Mouse (Mus musculus) cerebellum, adult 11-12 months (tissue): ENCODE measurements around the gene Caps2.
"Not testable (repeated sequence)": the region's sequence is repeated elsewhere in the genome, so short reads cannot be mapped to it uniquely, and the experiment has no call there.

Source experiments
- DNase-seq: peaks from one replicate; pipeline ENCODE4 v3.0.0; 2022

Caps2 gene

DNA sequence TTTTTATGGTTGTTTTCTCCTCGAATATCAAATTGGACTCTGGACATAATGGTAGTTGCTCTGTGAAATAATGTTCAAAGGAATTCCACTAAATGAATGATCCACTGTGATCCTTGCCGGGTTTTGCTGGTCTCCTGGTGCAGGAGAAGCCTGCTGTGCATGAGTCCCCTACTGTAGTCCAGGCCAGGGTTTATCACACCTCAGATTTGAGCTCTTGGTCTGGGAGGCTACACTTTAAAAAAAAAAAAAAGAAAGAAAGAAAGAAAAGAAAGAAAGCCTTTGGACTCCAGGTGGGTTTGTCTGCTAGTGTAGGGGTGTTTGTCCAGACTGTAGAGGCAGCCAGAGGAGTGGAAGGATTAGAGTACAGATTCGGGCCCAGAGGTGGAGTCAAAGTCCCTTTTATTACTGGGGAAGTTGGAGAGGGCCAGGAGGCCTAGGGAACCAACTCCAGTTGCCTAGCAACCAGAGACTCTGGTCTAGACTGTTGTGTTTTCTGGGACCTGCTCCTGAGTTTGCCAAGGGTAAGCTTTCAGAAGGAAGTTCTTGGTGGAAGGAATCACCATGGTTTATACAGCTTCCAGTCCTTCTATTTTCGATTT is at the start of gene Caps2:
TSS of gene Caps2 (plus strand) at position 454 of the 599 bp plus-strand sequence.
- no peak for DNase-seq

GRCm38 (mm10) chr10:112125090-112125489 is 38.3 kb upstream of the Caps2 start:
- DNase-seq: not testable (repeated sequence)

- not testable (repeated sequence) for DNase-seq
Observed at GRCm38 (mm10) chr10:112127682-112128230, 35.7 kb upstream of the Caps2 start.

DNA sequence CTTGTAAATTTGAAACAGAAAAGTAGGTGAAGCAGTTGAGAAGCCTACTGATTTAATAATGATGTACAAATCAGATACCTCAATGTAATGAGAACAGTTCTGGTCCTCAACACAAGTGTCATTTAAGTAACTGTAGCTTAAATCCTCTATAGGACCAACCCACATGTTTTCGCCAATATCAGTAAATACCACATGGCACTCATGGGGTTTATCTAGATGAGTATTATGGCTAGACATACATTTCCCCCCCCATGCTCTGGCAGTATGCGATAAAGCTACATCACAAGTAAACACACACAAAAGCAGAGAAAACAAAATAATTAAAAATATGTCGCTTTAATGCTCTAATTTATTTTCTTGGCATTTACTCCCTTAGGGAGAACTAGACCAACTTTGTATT is 31.2 kb upstream of the Caps2 start:
- DNase-seq: no peak

DNA sequence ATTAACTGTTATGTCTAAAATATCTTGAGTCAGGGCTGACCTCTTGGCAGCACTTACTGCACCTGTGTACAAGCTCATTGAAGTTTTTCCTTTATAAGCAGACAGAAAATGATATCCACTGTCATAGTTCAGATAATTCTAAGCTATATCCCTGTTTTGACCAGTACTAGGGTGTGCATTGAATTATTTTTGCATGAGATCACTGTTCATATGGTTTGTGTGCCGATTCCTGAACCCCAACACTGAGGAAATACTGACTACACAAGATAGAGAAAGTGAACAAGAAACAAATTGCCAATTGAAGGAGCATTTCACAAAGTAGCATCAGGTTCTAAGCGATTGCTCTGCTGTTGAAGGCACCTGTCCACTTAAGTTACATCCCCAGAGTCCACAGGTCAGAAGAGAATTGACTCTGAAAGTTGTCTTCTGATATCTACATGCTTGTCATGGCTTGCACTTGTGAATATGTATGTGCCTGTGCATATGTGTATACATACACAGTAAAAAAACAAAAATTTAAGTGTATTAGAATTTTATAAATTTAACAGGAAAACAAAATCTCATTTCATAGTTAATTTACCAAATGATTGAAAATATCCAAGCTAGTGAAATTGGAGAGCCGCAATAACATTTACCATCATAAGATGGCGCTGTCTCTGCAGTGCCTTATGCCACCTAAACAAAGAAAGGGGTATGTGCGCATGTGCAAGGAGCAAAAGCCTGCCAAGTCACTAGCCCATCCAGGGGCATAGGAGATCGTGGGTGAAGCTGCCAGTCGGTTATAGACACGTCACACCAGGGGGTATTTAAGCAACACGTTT is 25.2 kb upstream of the Caps2 start:
- DNase-seq: no peak

DNA sequence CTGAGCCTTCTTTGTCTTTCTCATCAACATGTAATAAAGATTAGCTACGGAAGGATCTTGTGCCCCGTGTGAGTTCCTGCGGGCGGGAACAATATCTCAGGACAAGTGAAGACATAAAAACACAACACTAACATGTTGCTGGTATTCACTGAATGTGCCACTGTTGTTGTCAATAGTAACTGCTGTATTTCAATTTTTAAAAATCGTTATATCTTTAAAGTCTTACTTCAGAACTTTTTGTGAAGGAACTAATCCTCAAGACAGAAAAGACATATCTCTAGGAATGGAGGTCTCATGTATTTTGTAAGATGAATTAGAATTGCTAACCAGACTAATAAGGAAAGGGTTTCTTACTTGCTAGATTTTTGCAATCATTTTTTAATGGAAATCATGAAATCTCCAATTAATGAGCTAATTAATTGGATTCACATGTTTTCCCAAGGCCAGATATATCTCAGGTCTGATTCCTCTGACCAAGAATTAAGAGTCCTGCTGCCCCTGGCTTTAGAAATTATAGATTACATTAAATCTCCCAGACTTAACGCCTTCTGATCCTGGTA is 24.5 kb upstream of the Caps2 start:
- no peak for DNase-seq

DNA sequence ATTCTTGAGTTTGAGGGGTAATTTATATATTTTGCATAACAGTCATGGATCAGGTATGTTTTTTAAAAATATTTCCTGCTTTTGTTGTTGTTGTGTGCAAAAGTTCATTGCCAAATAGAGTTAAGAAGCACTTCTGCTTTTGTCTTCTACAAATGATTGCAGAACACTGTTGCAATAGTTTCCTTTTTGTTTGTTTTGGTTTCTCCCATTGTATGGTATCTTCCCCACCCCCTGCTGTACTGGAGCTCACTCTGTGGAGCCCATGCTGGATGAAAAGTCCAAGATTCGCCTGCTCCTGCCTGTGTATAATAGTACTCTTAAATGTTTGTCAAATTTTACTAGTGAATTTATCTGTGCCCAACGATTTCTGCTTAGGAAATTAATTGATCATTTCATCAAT is 23.6 kb upstream of the Caps2 start:
- DNase-seq: no peak

DNA sequence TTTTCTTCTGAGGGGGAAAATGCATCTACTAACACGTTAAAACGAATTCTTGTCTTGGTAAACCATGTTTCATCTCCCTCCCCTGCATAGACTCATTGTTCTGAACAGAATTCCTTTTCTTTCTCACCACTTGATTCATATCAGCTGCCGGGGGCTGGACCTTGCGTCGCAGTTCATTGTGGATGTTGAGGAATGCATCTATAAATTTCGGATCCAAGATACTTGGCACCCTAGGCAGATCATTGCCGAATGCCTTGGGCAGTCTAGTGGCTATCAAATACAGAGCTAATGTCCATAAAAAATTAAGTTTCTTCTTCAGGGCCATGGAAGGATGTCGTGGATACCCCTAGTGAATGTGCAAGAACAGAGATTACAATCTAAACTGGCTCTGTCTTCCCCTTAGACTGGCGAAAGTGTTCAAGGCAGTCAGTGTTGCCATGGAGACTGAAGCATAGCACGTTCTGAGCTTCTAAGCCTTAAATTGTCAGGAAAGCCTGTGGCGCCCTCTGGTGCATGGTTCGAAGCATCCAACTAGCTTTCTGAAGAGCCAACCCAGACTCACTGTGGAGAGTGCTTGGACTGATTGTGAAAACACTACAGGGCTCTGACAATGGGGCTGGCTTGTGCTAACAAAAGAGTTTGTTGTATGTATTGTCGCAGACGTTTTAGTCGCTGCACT is 3.4 kb upstream of the Caps2 start, which contains the start of gene Glipr1l3:
TSS of gene Glipr1l3 (minus strand) at position 446 of the 679 bp plus-strand sequence.
- peak; percentile 32 for DNase-seq

DNA sequence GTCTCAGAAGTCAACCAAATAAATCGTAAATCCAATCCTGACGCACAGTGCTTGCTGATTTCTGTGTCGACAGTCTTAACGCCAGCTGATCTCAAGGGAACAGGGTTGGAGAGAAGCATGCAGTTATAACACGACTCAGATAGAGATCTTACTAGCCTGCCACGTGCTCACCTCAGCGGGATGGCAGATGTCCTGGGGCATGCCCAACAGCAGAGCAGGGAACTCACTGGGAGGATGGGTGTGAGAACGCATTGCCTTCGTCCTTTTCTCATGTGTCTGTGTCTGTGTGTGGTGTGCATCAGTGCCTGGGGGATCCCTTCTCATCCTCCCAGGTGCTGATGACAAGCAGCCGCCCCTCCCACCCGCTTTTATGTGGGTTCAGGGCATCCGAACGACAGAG is 13.6 kb downstream of the Caps2 start:
- not testable (repeated sequence) for DNase-seq

DNA sequence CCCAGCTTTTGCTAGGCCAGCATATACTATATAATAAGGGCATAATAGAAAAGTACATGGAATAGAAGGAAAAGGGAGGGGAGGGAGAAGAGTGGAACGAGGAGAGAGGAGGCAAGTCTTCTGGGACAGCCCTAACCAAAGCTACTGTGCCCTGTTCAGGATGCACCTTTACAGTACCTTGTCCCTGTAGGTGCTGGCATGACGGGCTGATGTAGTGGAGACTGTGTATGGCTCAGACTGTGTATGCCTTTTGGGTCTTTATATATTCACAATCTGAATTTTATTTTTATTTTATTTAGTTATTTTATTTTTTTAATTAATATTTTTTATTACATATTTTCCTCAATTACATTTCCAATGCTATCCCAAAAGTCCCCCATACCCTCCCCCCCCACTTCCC is 30.5 kb downstream of the Caps2 start:
- DNase-seq: not testable (repeated sequence)

GRCm38 (mm10) chr10:112203463-112203862 is 40.0 kb downstream of the Caps2 start:
- no peak for DNase-seq

- no peak for DNase-seq
Observed at GRCm38 (mm10) chr10:112227073-112227472, 63.7 kb downstream of the Caps2 start.

DNA sequence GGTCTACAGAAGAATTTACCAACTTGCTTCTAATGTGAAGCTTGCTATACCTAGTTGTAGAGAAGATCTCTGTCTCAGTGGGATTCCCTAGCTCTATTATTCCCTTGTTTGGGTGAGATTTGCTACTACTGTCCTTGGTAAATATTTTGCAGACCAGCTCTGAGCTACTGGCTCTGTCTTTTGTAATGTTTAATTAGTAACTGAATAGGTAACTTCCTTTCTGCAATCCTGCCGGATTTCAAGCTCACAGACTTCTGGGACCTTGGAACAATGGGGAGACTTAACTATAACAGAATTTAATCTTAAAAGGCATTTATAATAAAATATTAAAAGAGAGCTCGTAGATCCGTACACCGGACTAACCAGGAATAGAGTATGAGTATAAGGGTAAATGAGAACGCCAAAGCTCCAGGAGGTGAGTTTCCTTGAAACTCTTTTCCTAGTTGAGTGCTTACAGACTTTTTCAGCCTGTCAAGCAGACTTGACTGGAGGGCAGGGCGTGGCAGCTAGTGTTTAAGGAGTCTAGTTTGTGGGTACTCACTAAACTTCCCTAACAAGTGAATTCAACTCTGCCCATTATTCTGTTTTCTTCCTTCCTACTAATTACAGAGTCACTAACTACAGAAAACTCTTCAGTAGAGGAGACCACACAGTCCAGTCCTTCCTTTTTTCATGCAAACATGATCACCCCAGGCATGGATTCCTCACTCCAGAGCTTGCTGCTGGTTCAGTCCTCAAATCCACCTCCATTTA is 65.8 kb downstream of the Caps2 start:
- not testable (repeated sequence) for DNase-seq

GRCm38 (mm10) chr10:112232733-112233132 is 69.3 kb downstream of the Caps2 start:
- not testable (repeated sequence) for DNase-seq

- DNase-seq: not testable (repeated sequence)
Observed at GRCm38 (mm10) chr10:112235396-112235940, 72.0 kb downstream of the Caps2 start.

DNA sequence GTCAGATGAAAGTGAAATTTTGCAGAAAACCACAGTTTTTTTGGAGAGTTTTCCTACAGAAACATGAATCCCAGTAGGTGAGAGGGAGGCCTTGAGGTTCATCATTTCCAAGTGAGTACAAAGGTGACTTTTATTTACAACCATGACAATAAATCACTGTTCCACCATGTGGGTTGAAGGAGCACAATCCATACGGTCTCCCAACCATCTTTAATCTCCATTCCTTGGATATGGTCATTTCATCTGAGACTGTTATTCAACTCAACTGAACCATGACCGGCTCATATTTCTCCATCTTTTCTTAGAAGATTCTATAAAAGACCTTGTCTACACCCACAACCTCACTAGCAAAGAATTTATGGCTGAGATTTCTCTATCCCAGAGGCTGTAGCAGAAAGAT is 84.9 kb downstream of the Caps2 start:
- no peak for DNase-seq

GRCm38 (mm10) chr10:112263467-112263866 is 100.0 kb downstream of the Caps2 start:
- DNase-seq: no peak
